Mouse (Mus musculus) limb, embryonic 15.5 days (tissue): ENCODE data around the gene Cyp27b1. TPM values are rescaled to one million over a fixed set of nuclear protein-coding genes. Genes with fewer than 3 reads are reported as not detected.
"Not testable (repeated sequence)": the region's sequence is repeated elsewhere in the genome, so short reads cannot be mapped to it uniquely, and the experiment has no call there.

ENCODE experiments used
- ATAC-seq: fragments of 200-750 bp; cut with Nextera tagmentation; 2 replicates; pipeline ENCODE4 v1.8.0; 2017; ENCODE audit warnings: low read depth, moderate TSS enrichment; ENCODE audit not compliant: insufficient number of reproducible peaks, low FRiP score, low TSS enrichment
- H3K27ac ChIP-seq: fragments of 300-500 bp; sonication (generic); 2 replicates; pipeline ENCODE4 v1.5.1; 2015; ENCODE audit warnings: moderate library complexity, mild to moderate bottlenecking, inconsistent platforms
- H3K27me3 ChIP-seq: fragments of 300-500 bp; sonication (generic); 2 replicates; pipeline ENCODE4 v1.6.1; 2015; ENCODE audit warnings: inconsistent platforms
- H3K36me3 ChIP-seq: fragments of 300-500 bp; sonication (generic); 2 replicates; pipeline ENCODE4 v1.6.1; 2015; ENCODE audit warnings: inconsistent platforms
- H3K4me1 ChIP-seq: fragments of 300-500 bp; sonication (generic); 2 replicates; pipeline ENCODE4 v1.6.1; 2015; ENCODE audit warnings: inconsistent platforms
- H3K4me2 ChIP-seq: fragments of 300-500 bp; sonication (generic); 2 replicates; pipeline ENCODE4 v1.6.1; 2015; ENCODE audit warnings: mild to moderate bottlenecking, inconsistent platforms
- H3K4me3 ChIP-seq: fragments of 300-500 bp; sonication (generic); 2 replicates; pipeline ENCODE4 v1.5.1; 2015; ENCODE audit warnings: mild to moderate bottlenecking, inconsistent platforms
- H3K9ac ChIP-seq: fragments of 300-500 bp; sonication (generic); 2 replicates; pipeline ENCODE4 v1.6.1; 2015; ENCODE audit warnings: inconsistent platforms
- H3K9me3 ChIP-seq: fragments of 300-500 bp; sonication (generic); 2 replicates; pipeline ENCODE4 v1.6.1; 2016; ENCODE audit warnings: inconsistent platforms
- WGBS: fragments of 180-500 bp; shearing (Covaris S2); methylation state at CpG from one replicate; pipeline ENCODE4 v1.1.7; 2015; 5-methylcytosine and 5-hydroxymethylcytosine counted together
- polyA plus RNA-seq: library from polyadenylated mRNA; unstranded; fragments of >200 nt; fragmentation: Nextera tagmentation; extraction: Ambion mirVana; gene quantifications from 2 replicates; pipeline ENCODE4 v1.2.1, GENCODE M21; 2015

Gene Cyp27b1
- polyA plus RNA-seq, 1 experiment from 2014 or later = 0.32 TPM

DNA sequence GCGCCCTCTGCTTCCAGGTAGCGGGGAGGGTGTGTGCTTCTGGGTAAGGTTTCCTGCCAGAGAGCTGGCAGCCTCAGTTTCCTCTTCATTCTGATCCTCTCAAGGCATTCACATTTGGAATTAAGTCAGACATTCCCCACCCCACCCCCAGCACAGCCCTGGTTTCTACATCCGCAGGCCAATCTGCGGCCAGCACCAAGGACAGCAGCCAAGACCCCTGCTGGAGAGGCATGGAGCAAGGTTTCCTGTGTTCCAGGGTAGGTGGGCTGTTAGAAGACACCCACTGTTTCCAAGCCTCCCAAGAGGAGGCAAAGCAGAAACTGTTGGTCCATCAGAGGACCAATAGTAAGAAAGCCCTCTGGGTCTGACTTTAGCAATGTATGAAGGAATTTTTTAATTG is 6.6 kb downstream of the Cyp27b1 start:
- no peak overlapping the region for H3K4me3 ChIP-seq
- 57% methylated on average over 4 of the region's 4 CpGs for WGBS
- H3K27me3 ChIP-seq = peaks cover 31% of the 10 kb centered on the region

DNA sequence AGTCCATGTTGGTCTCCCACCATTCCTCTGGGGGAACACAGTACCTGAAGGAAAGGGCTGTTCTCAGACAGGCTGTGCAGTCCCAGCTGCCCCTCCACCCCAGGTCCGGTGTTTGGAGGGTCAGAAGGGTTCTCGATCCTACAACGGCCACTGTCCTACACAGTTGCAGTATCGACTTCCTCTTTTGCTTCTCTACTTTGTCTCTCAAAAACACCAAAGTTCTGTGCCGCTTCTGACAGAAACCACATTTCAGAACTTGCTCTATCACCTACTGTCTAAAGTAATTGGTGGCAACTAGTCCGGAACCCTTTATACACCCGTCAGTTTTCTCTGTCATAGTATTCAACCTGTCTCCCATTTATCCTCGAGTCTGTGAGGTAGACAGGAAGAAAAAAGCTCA is 7.4 kb downstream of the Cyp27b1 start:
- Histone ChIP-seq H3K36me3 (peaks cover 32% of the 10 kb centered on the region), H3K4me2 (no peak overlapping the region), H3K9ac (no peak overlapping the region), H3K4me3 (no peak overlapping the region), H3K27me3 (peaks cover 26% of the 10 kb centered on the region), H3K9me3 (no peaks in the 10 kb centered on the region), H3K4me1 (peaks cover 28% of the 10 kb centered on the region), H3K27ac (no peak overlapping the region)
- no peak for ATAC-seq
- WGBS = 83% methylated on average over 8 of the region's 8 CpGs

More for the DNA sequence above, 6.6 kb downstream of the Cyp27b1 start:
- H3K4me1 ChIP-seq = peaks cover 31% of the 10 kb centered on the region
- no peak overlapping the region for H3K9ac ChIP-seq
- H3K27ac ChIP-seq = no peak overlapping the region
- no peak for ATAC-seq
- no peaks in the 10 kb centered on the region for H3K9me3 ChIP-seq
- H3K4me2 ChIP-seq = no peak overlapping the region
- H3K36me3 ChIP-seq = peaks cover 32% of the 10 kb centered on the region

DNA sequence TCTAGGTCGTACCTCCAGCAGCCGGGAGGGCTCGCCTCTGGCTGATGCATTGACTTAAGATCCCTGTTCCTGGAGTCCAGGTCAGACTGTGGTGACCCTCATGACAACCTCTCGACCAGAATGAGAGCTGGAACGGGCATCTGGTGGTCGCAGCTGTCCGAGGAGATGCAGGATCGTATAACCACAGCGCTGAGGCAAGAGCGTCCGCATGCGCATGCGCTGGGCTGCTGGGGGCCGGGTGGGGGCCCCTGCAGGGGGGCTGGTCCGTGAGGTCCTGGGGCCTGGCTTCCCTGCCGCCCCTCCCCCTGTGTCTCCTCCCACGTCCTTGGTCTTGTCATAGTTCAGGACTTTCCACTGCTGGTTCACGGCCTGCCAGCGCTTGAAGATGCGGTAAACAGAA is 8.4 kb downstream of the Cyp27b1 start:
- WGBS = 82% methylated on average over 20 of the region's 20 CpGs
- Histone ChIP-seq H3K4me3 (no peak overlapping the region), H3K36me3 (peaks cover 32% of the 10 kb centered on the region), H3K4me2 (no peak overlapping the region), H3K27ac (no peak overlapping the region), H3K27me3 (peaks cover 25% of the 10 kb centered on the region), H3K4me1 (peaks cover 24% of the 10 kb centered on the region), H3K9ac (no peak overlapping the region), H3K9me3 (no peaks in the 10 kb centered on the region)
- ATAC-seq = no peak

DNA sequence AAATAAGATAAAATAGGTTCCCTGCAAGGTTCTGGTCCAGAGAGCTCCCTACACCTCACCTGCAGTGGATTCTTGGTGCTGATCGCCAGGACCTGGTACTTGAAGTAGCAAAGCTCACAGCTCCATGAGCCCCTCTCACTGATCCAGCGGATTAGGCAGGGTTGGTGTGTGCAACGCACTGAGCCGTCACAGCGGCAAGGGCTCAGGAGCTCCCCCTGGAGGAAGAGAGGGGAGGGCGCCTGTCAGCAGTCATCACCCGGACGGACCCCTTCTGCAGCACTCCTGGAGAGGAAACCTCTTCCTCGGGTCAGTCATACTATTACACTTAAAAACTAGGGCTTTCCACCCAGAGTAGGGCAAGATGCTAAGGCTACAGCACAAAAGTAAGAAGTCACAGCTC is 10.1 kb downstream of the Cyp27b1 start:
- no peak for ATAC-seq
- WGBS = 1% methylated on average over 9 of the region's 9 CpGs
- H3K4me2 ChIP-seq = peak overlapping the region; percentile 95
- peaks cover 16% of the 10 kb centered on the region for H3K27me3 ChIP-seq
- peaks cover 23% of the 10 kb centered on the region for H3K4me1 ChIP-seq
- no peak overlapping the region for H3K9ac ChIP-seq
- H3K36me3 ChIP-seq = peaks cover 32% of the 10 kb centered on the region
- no peaks in the 10 kb centered on the region for H3K9me3 ChIP-seq
- H3K4me3 ChIP-seq = peak overlapping the region; percentile 87
- H3K27ac ChIP-seq = no peak overlapping the region

DNA sequence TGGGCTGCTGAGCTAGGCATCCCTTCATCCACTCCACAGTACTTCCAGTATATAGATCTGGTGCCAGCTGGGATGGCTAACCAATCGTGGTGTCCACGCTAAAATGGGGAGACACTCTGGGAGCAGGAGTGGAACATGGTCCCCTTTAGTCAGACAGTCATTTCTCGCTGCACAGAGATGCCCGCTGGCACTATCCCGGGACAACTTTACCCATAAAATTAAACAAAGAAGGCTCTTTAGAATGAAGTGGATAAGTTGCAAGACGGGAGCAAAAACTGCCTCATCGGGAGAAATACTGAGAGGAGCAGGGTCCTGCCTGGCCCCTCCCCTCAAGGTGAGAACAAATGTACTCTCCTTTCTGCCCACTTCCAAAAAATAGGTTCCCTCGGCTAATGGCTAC is 10.7 kb downstream of the Cyp27b1 start:
- WGBS = 8% methylated on average over 8 of the region's 8 CpGs
- Histone ChIP-seq H3K4me2 (peak overlapping the region; percentile 95), H3K4me3 (peak overlapping the region; percentile 87), H3K27ac (no peak overlapping the region), H3K4me1 (peaks cover 23% of the 10 kb centered on the region), H3K9me3 (no peaks in the 10 kb centered on the region), H3K27me3 (peaks cover 16% of the 10 kb centered on the region), H3K36me3 (peaks cover 32% of the 10 kb centered on the region), H3K9ac (peak overlapping the region; percentile 80; the same call in 1 of the 2 replicates)
- no peak for ATAC-seq

DNA sequence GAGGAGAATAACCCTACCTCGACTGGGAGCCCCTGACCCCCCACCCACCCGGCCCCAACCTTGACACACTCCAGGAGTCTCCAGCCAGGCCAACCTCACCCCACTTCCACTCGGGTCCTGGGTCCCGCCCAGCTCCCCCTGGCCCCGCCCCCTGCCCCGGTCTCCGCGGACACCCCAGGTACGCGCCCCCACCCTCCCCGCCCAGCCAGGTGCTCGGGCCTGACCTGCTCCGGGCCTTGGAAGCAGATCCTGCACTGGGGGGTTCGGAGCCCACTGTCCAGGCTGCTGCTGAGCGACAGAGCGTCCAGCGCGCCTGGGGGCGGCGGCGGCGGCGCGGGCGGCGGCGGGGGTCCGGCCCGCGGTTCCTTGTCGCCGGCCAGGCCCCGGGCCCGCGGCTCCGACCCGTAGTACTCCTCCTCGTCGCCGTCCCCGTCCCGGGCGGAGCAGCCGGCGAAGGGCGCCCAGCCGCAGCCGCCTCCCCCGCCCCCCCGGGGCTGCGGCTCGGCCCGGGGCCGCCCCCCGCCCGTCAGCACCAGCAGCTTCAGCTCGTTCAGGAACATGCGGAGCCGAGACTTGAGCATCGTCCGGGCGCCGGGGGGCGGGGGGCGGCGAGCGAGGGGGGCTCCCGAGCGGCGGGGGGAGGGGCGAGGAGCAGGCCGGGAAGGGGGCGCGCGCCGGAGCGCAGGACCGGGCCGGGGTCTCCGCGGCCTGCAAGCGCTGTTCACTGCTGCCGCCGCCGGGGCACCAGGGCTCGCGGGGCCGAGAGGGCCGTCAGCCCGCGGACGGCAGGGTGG is 11.3 kb downstream of the Cyp27b1 start:
- no peak for ATAC-seq
- peaks cover 27% of the 10 kb centered on the region for H3K36me3 ChIP-seq
- peak overlapping the region; percentile 67 for H3K27ac ChIP-seq
- H3K4me2 ChIP-seq = peak overlapping the region; percentile 95
- H3K27me3 ChIP-seq = peaks cover 16% of the 10 kb centered on the region
- H3K4me3 ChIP-seq = peak overlapping the region; percentile 87
- no peaks in the 10 kb centered on the region for H3K9me3 ChIP-seq
- H3K4me1 ChIP-seq = peaks cover 24% of the 10 kb centered on the region
- WGBS = 0% methylated on average over 31 of the region's 92 CpGs
- peak overlapping the region; percentile 80 for H3K9ac ChIP-seq

DNA sequence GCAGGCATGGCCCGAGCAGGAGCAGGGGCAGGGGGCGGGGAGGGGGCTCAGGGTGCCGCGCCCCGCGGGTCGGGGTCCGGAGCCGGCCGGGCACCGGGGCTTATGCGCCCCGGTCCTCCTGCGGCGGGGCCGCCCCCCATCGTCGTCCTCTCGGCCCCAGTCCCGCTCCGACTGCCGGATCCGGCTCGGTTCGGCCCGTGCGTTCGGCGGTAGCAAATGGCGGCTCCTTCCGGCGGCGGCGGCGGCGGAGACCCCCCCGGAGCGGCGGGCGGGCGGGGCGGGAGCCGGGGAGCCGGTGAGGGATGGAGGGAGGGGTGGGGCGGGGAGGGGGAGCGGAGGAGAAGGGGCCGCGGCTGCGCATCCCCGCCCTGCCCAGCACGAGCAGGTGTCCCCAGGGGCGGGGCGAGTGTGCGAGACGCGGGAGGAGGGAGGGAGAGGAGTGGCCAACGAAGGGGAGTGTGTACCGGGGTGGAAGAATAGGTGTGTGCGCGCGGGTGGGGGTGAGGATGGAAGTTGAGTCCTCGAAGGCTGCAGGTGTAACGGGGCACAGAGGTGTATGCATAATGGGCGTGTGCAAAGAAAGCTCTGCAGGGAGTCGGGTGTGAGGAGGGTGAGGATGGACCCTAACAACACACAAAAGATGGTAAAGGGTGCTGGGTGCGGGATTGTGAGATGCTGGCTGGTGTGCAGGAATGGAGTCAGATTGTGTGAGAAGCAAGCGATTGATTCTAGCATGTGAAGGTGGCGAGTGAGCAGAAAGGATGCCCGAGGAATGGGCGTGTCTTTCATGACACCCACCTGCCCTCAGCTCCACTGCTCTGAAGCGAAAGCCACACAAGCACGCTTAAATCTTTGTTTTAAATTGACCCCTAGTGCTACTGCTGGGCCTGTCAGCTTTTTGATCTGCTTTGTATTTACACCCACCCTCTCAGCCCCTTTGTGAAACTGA is 12.2 kb downstream of the Cyp27b1 start, which contains the start of gene March9:
March9 (minus strand) TSS at position 217 of the 949 bp plus-strand sequence.
- Histone ChIP-seq H3K4me3 (peak within 1 kb of the TSS; percentile 87), H3K9me3 (no peaks in the 10 kb centered on the region), H3K9ac (peak within 1 kb of the TSS; percentile 80), H3K27ac (peak within 1 kb of the TSS; percentile 67), H3K27me3 (peaks cover 16% of the 10 kb centered on the region), H3K4me1 (peaks cover 33% of the 10 kb centered on the region), H3K4me2 (peak within 1 kb of the TSS; percentile 95), H3K36me3 (peaks cover 29% of the 10 kb centered on the region)
- under 1% methylated on average over 54 of the region's 72 CpGs for WGBS
- no peak for ATAC-seq

DNA sequence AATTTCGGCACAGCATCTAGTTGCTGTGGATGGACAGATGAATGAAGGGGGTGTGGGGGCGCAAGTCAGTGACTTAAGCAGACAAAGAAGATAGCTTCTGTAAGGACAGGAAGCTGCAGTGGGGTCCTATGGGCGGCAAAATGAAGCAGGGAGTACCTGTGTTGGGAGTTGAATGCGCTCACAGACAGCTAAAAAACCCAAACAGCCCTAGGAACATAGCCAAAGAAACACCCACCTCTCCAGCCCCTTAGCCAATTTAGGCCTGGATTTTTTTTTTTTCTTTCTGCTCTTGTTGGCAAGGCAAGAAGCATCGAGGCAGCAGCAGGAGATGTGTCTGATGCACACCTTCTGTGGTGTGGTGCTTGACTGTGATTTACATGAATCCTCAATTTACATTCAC is 13.0 kb downstream of the Cyp27b1 start:
- Histone ChIP-seq H3K27me3 (peaks cover 16% of the 10 kb centered on the region), H3K9ac (no peak overlapping the region), H3K27ac (no peak overlapping the region), H3K4me2 (no peak overlapping the region), H3K4me1 (peaks cover 36% of the 10 kb centered on the region), H3K9me3 (no peaks in the 10 kb centered on the region), H3K36me3 (peaks cover 30% of the 10 kb centered on the region), H3K4me3 (no peak overlapping the region)
- ATAC-seq = no peak
- 46% methylated on average over 5 of the region's 5 CpGs for WGBS

DNA sequence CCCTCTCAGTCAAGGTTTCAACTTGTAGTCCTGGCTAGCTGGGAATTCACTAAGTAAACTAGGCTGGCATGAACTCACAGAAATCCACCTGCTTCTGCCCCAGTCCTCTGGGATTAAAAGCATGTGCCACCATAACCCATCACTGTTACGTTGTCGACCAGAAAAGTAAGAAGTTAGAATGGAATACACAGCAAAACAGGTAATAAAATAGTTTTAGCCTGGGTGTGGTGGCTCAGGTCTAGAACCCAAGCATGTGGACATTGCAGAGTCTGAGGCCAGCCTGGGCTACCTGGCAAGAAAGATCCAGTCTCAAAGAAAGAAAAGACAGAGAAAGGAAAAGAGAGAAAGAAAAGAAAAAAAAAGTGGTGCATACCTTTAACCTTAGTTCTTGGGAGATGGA is 13.5 kb downstream of the Cyp27b1 start:
- H3K36me3 ChIP-seq = peaks cover 30% of the 10 kb centered on the region
- no peak overlapping the region for H3K27ac ChIP-seq
- peaks cover 37% of the 10 kb centered on the region for H3K4me1 ChIP-seq
- no peak overlapping the region for H3K4me3 ChIP-seq
- H3K9me3 ChIP-seq = no peaks in the 10 kb centered on the region
- no peak overlapping the region for H3K4me2 ChIP-seq
- no peak for ATAC-seq
- 65% methylated on average over 2 of the region's 2 CpGs for WGBS
- peaks cover 16% of the 10 kb centered on the region for H3K27me3 ChIP-seq
- no peak overlapping the region for H3K9ac ChIP-seq

DNA sequence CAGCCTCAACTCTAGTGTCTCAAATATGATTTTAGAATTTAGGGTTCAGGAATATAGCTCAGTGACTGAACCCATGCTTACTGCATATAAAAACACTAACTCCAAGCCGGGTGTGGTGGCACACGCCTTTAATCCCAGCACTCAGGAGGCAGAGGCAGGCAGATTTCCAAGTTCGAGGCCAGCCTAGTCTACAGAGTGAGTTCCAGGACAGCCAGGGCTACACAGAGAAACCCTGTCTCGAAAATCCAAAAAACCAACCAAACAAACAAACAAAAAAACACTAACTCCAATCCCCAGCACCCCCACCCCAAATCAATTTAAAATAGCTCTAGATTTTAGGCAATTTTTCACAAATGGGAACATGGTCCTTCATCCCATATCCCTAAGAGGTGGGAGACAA is 14.1 kb downstream of the Cyp27b1 start:
- peaks cover 16% of the 10 kb centered on the region for H3K27me3 ChIP-seq
- WGBS = 81% methylated on average over 4 of the region's 4 CpGs

DNA sequence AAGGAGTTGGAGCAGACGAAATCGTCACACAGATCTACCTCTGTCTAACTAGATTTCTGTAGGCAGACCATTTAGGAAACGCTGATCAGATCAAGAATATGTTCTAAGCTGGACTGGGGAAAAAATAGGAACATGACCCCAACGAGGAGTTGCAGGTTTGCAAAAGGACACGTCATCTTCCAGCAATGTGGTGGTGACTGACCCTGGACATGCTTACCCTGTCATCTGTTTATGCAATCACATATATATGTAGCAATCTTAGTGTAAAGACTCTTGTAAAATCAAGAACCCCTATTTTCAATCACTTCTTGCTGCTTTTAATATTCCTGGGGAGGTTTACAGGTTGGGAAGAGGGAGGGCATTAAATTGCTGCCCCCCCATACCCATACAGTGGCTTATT is 14.5 kb downstream of the Cyp27b1 start:
- Histone ChIP-seq H3K9ac (no peak overlapping the region), H3K27me3 (peaks cover 13% of the 10 kb centered on the region), H3K4me3 (no peak overlapping the region), H3K36me3 (peaks cover 31% of the 10 kb centered on the region), H3K4me2 (no peak overlapping the region), H3K4me1 (peaks cover 37% of the 10 kb centered on the region), H3K9me3 (no peaks in the 10 kb centered on the region), H3K27ac (no peak overlapping the region)
- ATAC-seq = no peak
- WGBS = 70% methylated on average over 5 of the region's 5 CpGs

More for the DNA sequence above, 14.1 kb downstream of the Cyp27b1 start:
- peaks cover 31% of the 10 kb centered on the region for H3K36me3 ChIP-seq
- H3K9me3 ChIP-seq, H3K27ac ChIP-seq, H3K4me3 ChIP-seq, H3K4me2 ChIP-seq, ATAC-seq, H3K9ac ChIP-seq: not testable (repeated sequence)
- H3K4me1 ChIP-seq = peaks cover 37% of the 10 kb centered on the region
